Mouse (Mus musculus) adrenal gland, adult 8-10 months (tissue): ENCODE data around the gene Rabl3. TPM values are rescaled to one million over a fixed set of nuclear protein-coding genes. Genes with fewer than 3 reads are reported as not detected.

Experiments
- DNase-seq: peaks from one replicate; pipeline ENCODE4 v3.0.0; 2022
- total RNA-seq, 4 experiments: library from RNA; stranded (reverse); gene quantifications; 2 replicates each; pipeline ENCODE4 v1.2.4; 2022

The Rabl3 gene
- total RNA-seq, 4 experiments from 2014 or later: 9.3 to 15.2 (median 10.7) TPM

DNA sequence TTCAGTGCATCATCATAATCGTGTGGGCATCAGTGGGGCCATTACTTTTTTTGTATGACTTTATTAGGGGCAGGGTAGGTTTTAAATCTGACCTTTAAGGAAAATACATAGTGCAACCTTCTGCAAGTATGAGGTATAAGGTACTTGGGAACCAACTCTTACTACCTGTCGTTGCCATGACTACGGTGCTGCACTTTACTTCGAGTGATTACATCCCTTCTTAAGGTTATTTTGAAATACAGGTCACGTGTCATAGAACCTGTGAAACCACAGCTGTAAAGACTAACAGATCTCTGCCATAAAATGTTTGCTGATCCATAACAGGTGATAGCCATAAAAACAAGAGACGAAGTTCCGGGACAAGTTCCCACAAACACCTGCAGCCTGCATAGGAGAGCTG lies 58.8 kb downstream of the Rabl3 start:
- no peak for DNase-seq

DNA sequence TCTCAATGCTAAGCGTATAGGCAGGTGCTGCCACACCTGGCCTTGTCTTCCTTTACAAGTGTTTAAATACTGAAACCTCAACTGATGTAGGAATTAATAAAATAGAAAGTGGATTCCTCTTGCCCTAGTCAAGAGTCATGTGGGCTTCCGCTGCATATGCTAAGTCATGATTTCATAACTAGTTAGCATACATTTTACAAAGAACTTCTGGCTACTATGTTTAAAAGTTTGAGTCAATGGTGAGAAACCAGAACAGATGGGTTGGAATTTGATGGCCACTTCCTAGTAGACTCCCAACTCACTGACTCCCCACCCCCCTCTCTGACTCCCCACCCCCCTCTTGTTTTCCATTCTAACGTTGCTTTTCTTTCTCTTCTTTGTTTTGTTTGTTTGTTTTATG lies 59.6 kb downstream of the Rabl3 start:
- no peak for DNase-seq

DNA sequence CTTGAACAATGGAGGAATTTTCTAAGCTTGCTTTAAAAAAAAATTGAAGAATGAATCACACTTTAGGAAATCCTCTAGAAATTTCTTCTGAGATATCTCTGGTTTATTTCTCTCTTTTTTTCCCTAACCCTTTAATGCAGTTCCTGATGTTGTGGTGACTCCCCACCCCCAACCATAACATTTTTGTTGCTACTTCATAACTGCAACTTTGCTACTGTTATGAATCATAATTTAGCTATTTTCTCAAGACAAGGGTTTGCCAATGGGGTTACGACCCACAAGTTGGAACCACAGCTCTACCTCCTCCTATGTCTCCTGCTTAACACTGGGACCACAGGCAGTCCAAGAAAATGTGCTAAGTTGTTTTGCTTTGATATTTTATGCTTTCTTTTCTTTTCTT lies 63.7 kb downstream of the Rabl3 start:
- no peak for DNase-seq

DNA sequence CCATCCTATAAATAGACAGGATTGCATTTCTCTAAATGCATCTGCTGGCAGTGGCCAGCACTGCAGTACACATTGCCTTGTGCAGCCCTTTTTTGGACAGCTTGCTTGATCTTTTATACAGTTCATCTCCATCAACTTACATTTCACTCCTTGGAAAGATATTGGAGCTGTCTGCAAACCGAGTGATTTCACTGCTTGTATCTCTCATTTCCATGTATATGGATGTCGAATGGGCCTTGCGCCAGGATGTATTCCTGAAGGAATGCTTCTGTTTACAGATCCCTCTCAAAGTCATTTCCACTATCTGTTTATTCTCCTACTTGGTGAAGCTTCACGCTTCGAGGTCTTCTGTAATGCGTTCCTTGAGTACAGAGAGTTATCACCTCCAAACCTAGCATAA lies 64.6 kb downstream of the Rabl3 start:
- no peak for DNase-seq

DNA sequence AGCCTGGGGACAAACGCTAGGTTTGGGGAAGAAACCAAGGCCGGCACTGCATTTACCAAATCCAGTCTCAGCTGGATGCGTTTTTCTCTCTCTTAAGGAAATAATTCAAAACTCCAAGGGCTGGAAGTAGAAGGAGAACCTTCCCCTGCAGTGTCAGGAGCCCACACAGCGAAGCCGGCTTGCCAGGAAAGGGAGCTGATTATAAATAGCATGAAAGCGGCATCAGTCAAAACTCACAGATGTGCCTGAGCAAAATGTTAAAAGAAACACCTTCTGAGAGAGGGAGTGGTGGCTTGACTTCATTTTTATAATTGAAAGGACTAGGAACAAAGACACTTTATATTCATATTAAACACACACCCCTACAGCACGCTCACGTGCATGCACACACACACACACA lies 70.6 kb downstream of the Rabl3 start:
- DNase-seq: no peak

DNA sequence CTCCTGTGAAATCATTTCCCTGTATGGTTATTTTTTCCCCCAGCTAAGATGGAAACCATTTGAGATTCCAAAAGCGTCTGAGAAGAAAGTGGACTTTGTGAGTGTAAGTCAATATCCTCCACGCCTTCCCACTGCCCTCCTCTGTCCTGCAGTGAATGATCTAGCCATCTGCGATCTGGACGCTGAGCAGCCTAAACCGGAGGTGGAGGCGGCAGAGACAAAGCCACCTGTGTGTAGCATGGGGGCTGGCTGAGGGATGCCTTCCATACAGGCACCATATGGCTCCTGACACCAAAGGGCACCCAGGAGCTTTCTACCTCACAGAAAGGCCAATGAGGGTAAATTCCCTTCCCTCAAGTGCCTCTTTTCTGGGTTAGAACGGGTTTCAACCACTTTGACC lies 71.4 kb downstream of the Rabl3 start:
- no peak for DNase-seq

DNA sequence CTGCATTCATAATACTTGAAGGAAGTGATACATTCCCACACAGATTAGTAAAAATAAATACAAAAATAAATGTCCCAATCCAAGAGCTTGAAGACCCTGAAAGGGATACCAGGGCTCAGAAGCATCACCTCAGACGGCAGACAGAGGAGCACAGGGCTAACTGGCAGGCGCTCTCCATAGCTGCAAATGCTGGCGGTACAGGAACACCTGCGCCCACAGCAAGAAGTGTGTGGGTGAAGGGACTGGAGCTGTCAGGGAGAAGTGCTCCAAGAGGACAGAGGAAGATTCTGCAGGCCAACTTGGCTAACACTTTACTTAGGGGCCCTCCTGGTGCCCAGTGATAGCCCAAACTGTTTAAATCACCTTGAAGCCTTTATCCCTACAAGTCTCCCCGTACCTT lies 72.3 kb downstream of the Rabl3 start:
- no peak for DNase-seq

DNA sequence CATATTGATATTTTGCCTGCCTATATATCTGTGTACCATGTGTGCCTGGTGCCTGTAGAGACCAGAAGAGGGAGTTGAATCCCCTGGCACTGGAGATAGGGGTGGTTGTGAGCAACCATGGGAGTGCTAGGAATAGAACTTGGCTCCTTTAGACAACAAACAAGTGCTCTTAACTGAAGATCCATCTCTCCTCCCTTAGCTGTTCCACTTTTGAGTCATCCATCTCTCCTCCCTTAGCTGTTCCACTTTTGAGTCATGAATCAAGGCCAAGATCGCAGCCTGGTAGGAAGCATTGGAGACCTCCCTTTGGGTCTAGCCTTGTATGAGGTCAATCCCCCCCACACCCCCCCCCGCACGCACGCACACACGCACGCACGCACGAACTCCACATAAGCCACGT lies 74.9 kb downstream of the Rabl3 start:
- DNase-seq: no peak

DNA sequence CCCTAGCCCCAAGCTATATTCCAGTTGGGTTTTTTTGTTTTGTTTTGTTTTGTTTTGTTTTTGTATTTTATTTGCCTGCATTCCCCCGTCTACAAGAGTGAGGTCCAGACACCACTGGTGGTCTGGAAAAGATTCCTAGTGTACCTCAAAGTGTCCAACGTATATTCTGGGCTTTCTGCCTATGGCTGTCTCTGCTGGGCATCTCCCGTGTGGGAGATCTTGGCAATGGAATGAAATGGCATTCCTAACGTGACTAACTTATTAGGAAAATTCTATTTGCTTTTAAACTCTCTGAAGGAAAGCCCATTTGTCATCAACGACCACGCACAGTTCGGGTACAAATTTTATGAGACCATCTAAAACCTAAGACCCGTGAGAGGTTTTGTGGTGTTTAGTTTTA lies 75.7 kb downstream of the Rabl3 start:
- DNase-seq: no peak

DNA sequence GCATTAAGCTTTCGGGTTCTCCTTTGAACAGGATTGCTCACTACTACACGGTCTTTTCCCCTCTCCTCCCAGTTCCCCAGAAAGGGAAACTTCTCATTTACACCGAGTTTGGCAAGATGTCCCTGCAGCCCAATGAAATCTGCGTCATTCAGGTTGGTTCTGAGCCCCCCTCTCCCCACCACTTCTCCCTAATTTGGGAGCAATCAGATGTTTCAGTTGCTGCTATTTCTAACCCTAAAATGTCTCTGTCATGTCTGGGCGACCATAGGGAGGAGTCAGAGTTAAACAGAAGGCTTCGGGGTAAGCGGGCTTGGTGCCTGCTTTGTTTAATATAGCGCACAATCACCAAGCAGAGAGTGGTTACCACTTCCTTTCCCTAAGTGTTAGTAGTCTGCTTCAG lies 76.4 kb downstream of the Rabl3 start:
- no peak for DNase-seq

DNA sequence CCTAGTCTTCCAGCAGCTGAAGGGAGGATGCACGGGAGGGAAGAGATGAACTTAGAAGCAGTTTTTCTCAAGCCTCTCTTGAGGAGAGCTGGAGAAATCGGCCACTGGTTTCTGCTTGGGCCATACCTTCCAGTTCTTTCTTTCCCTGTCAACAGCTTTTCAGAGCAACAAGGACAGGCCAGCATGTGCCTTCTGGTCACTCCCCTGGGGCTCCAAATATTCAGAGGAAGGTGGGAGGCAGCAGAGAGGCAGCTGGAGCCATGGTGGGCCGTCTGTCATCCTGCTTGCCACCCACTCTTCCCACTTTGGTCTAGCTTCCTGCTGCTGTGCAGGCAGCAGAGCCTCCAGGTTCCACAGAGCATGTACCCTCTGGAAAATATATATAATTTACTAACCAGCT lies 78.0 kb downstream of the Rabl3 start:
- DNase-seq: no peak

Other genes with a start within 250 kb of the Rabl3 start
- gene Stxbp5l, start 154.9 kb upstream of the Rabl3 start, total RNA-seq: 10 to 100 TPM in 1 of 4 experiments, 1 to 10 TPM in 3; 2.2 to 12.5 (median 5.3) TPM
- 10 to 100 TPM; 15.4 to 17.8 (median 17.0) TPM for gene Gtf2e1, start 96 bp upstream of the Rabl3 start, total RNA-seq
- gene Hgd, start 40.3 kb downstream of the Rabl3 start, total RNA-seq: under 1 TPM in 3 of 4 experiments, not detected in 1; 0.45 to 0.86 (median 0.52) TPM
- 10 to 100 TPM; 87.1 to 97.1 (median 92.0) TPM for gene Ndufb4, start 114.6 kb downstream of the Rabl3 start, total RNA-seq
- gene Fstl1, start 237.0 kb downstream of the Rabl3 start, total RNA-seq: 10 to 100 TPM; 21.2 to 45.6 (median 33.8) TPM